Mouse (Mus musculus) neural tube, embryonic 11.5 days (tissue): ENCODE data around the gene Zswim4. TPM values are rescaled to one million over a fixed set of nuclear protein-coding genes. Genes with fewer than 3 reads are reported as not detected.

Source experiments
- ATAC-seq: fragments of 200-750 bp; cut with Nextera tagmentation; 2 replicates; pipeline ENCODE4 v1.8.0; 2017; ENCODE audit warnings: moderate number of reproducible peaks, mild to moderate bottlenecking, moderate TSS enrichment, moderate library complexity; ENCODE audit not compliant: insufficient read depth, low FRiP score, low TSS enrichment
- DNase-seq: peaks from one replicate; pipeline ENCODE4 v3.0.0-alpha.2; 2015; ENCODE audit warnings: low spot score
- H3K27ac ChIP-seq: fragments of 300-500 bp; sonication (generic); 2 replicates; pipeline ENCODE4 v1.5.1; 2014; ENCODE audit warnings: low read depth, mild to moderate bottlenecking, low read length
- H3K27me3 ChIP-seq: fragments of 300-500 bp; sonication (generic); 2 replicates; pipeline ENCODE4 v1.6.1; 2014; ENCODE audit warnings: mild to moderate bottlenecking, low read length, mixed read lengths; ENCODE audit not compliant: control insufficient read depth, insufficient read depth
- H3K36me3 ChIP-seq: fragments of 300-500 bp; sonication (generic); 2 replicates; pipeline ENCODE4 v1.6.1; 2014; ENCODE audit warnings: mild to moderate bottlenecking, low read length, moderate library complexity, mixed read lengths; ENCODE audit not compliant: control insufficient read depth, insufficient read depth
- H3K4me1 ChIP-seq: fragments of 300-500 bp; sonication (generic); 2 replicates; pipeline ENCODE4 v1.6.1; 2014; ENCODE audit warnings: low read length, mixed read lengths; ENCODE audit not compliant: control insufficient read depth, insufficient read depth
- H3K4me2 ChIP-seq: fragments of 300-500 bp; sonication (generic); 2 replicates; pipeline ENCODE4 v1.6.1; 2014; ENCODE audit warnings: low read depth, mild to moderate bottlenecking, moderate library complexity
- H3K4me3 ChIP-seq: fragments of 300-500 bp; sonication (generic); 2 replicates; pipeline ENCODE4 v1.5.1; 2014; ENCODE audit warnings: low read depth, low read length
- H3K9ac ChIP-seq: fragments of 300-500 bp; sonication (generic); 2 replicates; pipeline ENCODE4 v1.6.1; 2014; ENCODE audit warnings: mild to moderate bottlenecking, low read length
- H3K9me3 ChIP-seq: fragments of 300-500 bp; sonication (generic); 2 replicates; pipeline ENCODE4 v1.6.1; 2016; ENCODE audit warnings: low read length; ENCODE audit not compliant: control insufficient read depth
- WGBS: fragments of 180-500 bp; shearing (Covaris S2); extraction: QIAGEN DNeasy Blood & Tissue Kit; methylation state at CpG from one replicate; pipeline ENCODE4 v1.1.7; 2014; 5-methylcytosine and 5-hydroxymethylcytosine counted together
- polyA plus RNA-seq: library from polyadenylated mRNA; unstranded; fragments of >200 nt; fragmentation: Nextera tagmentation; extraction: Ambion mirVana; gene quantifications from 2 replicates; pipeline ENCODE4 v1.2.1, GENCODE M21; 2014

The Zswim4 gene
- polyA plus RNA-seq, 1 experiment from 2014 or later = 35.5 TPM

GRCm38 (mm10) chr8:84217206-84217605 is 19.6 kb downstream of the Zswim4 start:
- WGBS = 95% methylated on average over 11 of the region's 11 CpGs
- ATAC-seq = no peak
- no peak overlapping the region for H3K27ac ChIP-seq
- H3K4me1 ChIP-seq = no peaks in the 10 kb centered on the region
- H3K4me2 ChIP-seq = no peak overlapping the region
- H3K9me3 ChIP-seq = no peaks in the 10 kb centered on the region
- no peaks in the 10 kb centered on the region for H3K27me3 ChIP-seq
- no peak for DNase-seq
- H3K36me3 ChIP-seq = peaks cover 22% of the 10 kb centered on the region
- H3K9ac ChIP-seq = no peak overlapping the region
- no peak overlapping the region for H3K4me3 ChIP-seq

GRCm38 (mm10) chr8:84213277-84213676 is 23.6 kb downstream of the Zswim4 start:
- no peak overlapping the region for H3K4me3 ChIP-seq
- peaks cover 17% of the 10 kb centered on the region for H3K36me3 ChIP-seq
- H3K27me3 ChIP-seq = no peaks in the 10 kb centered on the region
- H3K4me2 ChIP-seq = no peak overlapping the region
- ATAC-seq = no peak
- H3K4me1 ChIP-seq = no peaks in the 10 kb centered on the region; the same call in 1 of the 2 replicates
- no peak overlapping the region for H3K9ac ChIP-seq
- no peak for DNase-seq
- H3K27ac ChIP-seq = no peak overlapping the region
- WGBS = 94% methylated on average over 4 of the region's 4 CpGs
- H3K9me3 ChIP-seq = no peaks in the 10 kb centered on the region

- Histone ChIP-seq H3K27me3 (no peaks in the 10 kb centered on the region), H3K4me3 (no peak overlapping the region), H3K4me1 (no peaks in the 10 kb centered on the region; the same call in 1 of the 2 replicates), H3K9me3 (no peaks in the 10 kb centered on the region), H3K9ac (no peak overlapping the region), H3K4me2 (no peak overlapping the region), H3K27ac (no peak overlapping the region), H3K36me3 (peaks cover 17% of the 10 kb centered on the region)
- DNase-seq = no peak
- no peak for ATAC-seq
- 92% methylated on average over 31 of the region's 31 CpGs for WGBS
These were observed 24.8 kb downstream of the Zswim4 start for GRCm38 (mm10) chr8:84211881-84212563.

- no peaks in the 10 kb centered on the region for H3K9me3 ChIP-seq
- ATAC-seq (no peak), DNase-seq (no peak)
- H3K36me3 ChIP-seq = peaks cover 17% of the 10 kb centered on the region
- H3K27me3 ChIP-seq = no peaks in the 10 kb centered on the region
- no peak overlapping the region for H3K4me3 ChIP-seq
- no peak overlapping the region for H3K4me2 ChIP-seq
- 97% methylated on average over 3 of the region's 3 CpGs for WGBS
- H3K27ac ChIP-seq = no peak overlapping the region
- H3K9ac ChIP-seq = no peak overlapping the region
- no peaks in the 10 kb centered on the region; the same call in 1 of the 2 replicates for H3K4me1 ChIP-seq
These were observed 25.7 kb downstream of the Zswim4 start for GRCm38 (mm10) chr8:84211202-84211601.

- no peaks in the 10 kb centered on the region; the same call in 1 of the 2 replicates for H3K4me1 ChIP-seq
- WGBS = 55% methylated on average over 34 of the region's 34 CpGs
- ATAC-seq (peak; percentile 70; the same call in 1 of the 2 replicates), DNase-seq (peak; percentile 83)
- H3K36me3 ChIP-seq = peaks cover 17% of the 10 kb centered on the region
- no peak overlapping the region for H3K9ac ChIP-seq
- no peak overlapping the region for H3K4me2 ChIP-seq
- no peak overlapping the region for H3K4me3 ChIP-seq
- H3K9me3 ChIP-seq = no peaks in the 10 kb centered on the region
- H3K27ac ChIP-seq = no peak overlapping the region
- H3K27me3 ChIP-seq = no peaks in the 10 kb centered on the region
These were observed 26.6 kb downstream of the Zswim4 start for GRCm38 (mm10) chr8:84210167-84210791.

GRCm38 (mm10) chr8:84208381-84209380 is 28.2 kb downstream of the Zswim4 start:
- ATAC-seq (no peak), DNase-seq (no peak)
- Histone ChIP-seq H3K27ac (0 out of 2 replicates have a peak overlapping the region, but pooled peaks have one; percentile 4), H3K9me3 (no peaks in the 10 kb centered on the region), H3K4me1 (peaks cover under 1% of the 10 kb centered on the region; the same call in 1 of the 2 replicates), H3K9ac (peak overlapping the region; percentile 37; the same call in 1 of the 2 replicates), H3K27me3 (no peaks in the 10 kb centered on the region), H3K36me3 (peaks cover 13% of the 10 kb centered on the region), H3K4me3 (no peak overlapping the region), H3K4me2 (0 out of 2 replicates have a peak overlapping the region, but pooled peaks have one; percentile 7)
- 62% methylated on average over 17 of the region's 17 CpGs for WGBS

- Histone ChIP-seq H3K9me3 (no peaks in the 10 kb centered on the region), H3K4me1 (peaks cover 8% of the 10 kb centered on the region; the same call in 1 of the 2 replicates), H3K9ac (no peak overlapping the region), H3K27ac (no peak overlapping the region), H3K36me3 (peaks cover 13% of the 10 kb centered on the region), H3K4me2 (no peak overlapping the region), H3K4me3 (no peak overlapping the region), H3K27me3 (no peaks in the 10 kb centered on the region)
- DNase-seq (no peak), ATAC-seq (no peak)
- 66% methylated on average over 7 of the region's 7 CpGs for WGBS
These were observed 29.0 kb downstream of the Zswim4 start for GRCm38 (mm10) chr8:84207811-84208210.

- peaks cover 7% of the 10 kb centered on the region for H3K36me3 ChIP-seq
- 84% methylated on average over 3 of the region's 3 CpGs for WGBS
- no peaks in the 10 kb centered on the region for H3K9me3 ChIP-seq
- no peak overlapping the region for H3K4me3 ChIP-seq
- no peak overlapping the region for H3K9ac ChIP-seq
- no peak for ATAC-seq
- DNase-seq = no peak
- H3K27me3 ChIP-seq = no peaks in the 10 kb centered on the region
- no peak overlapping the region for H3K4me2 ChIP-seq
- H3K4me1 ChIP-seq = peaks cover 8% of the 10 kb centered on the region; the same call in 1 of the 2 replicates
- H3K27ac ChIP-seq = no peak overlapping the region
These were observed 30.2 kb downstream of the Zswim4 start for GRCm38 (mm10) chr8:84206666-84207065.
